ENCODE assay signal across 7 mouse cellular contexts in genomic region chr14:56778200-56778932, GRCm38 (mm10). TPM values are rescaled to one million over a fixed set of nuclear protein-coding genes. Genes with fewer than 3 reads are reported as not detected.
DNase-seq lines count a peak whose midpoint lies in the region; ATAC-seq lines count a peak whose summit lies in the region.

TSS of gene Pspc1 (minus strand) at chr14:56778316.

- H3K9ac ChIP-seq in embryonic facial prominence, embryonic 12.5 days, result peak within 1 kb of the TSS; percentile 90
- peak within 1 kb of the TSS; percentile 91 for H3K9ac ChIP-seq in limb, embryonic 11.5 days (ENCODE audit: low read length)
- H3K9ac ChIP-seq in midbrain, embryonic 14.5 days (replicated peaks; ENCODE audit: low read length), result peak within 1 kb of the TSS; percentile 91

- peaks cover 13% of the 10 kb centered on the region; the same call in 1 of the 2 replicates for H3K4me1 ChIP-seq in embryonic facial prominence, embryonic 12.5 days
- 0 out of 2 replicates have a peak, but pooled peaks cover 4% of the 10 kb centered on the region for H3K4me1 ChIP-seq in limb, embryonic 11.5 days (ENCODE audit: control insufficient read depth, insufficient read depth, low read length)
- H3K4me1 ChIP-seq in midbrain, embryonic 14.5 days (ENCODE audit: control insufficient read depth, insufficient read depth, low read length), result peaks cover 19% of the 10 kb centered on the region

- peak within 1 kb of the TSS; percentile 96 for H3K27ac ChIP-seq in embryonic facial prominence, embryonic 12.5 days
- peak within 1 kb of the TSS; percentile 90 for H3K27ac ChIP-seq in limb, embryonic 11.5 days (replicated peaks; ENCODE audit: low read depth, low read length)
- peak within 1 kb of the TSS; percentile 96 for H3K27ac ChIP-seq in midbrain, embryonic 14.5 days (replicated peaks; ENCODE audit: low read depth, low read length)

- H3K9me3 ChIP-seq in embryonic facial prominence, embryonic 12.5 days, result no peaks in the 10 kb centered on the region
- H3K9me3 ChIP-seq in limb, embryonic 11.5 days (ENCODE audit: control insufficient read depth, low read length), result no peaks in the 10 kb centered on the region
- H3K9me3 ChIP-seq in midbrain, embryonic 14.5 days (ENCODE audit: control insufficient read depth, low read length), result no peaks in the 10 kb centered on the region

- ATAC-seq in embryonic facial prominence, embryonic 12.5 days (ENCODE audit: insufficient number of reproducible peaks, insufficient read depth, low FRiP score, low TSS enrichment), result peak; percentile 98
- ATAC-seq in limb, embryonic 11.5 days (ENCODE audit: insufficient number of reproducible peaks, low FRiP score, low TSS enrichment, low read depth), result peak; percentile 95
- peak; percentile 97 for ATAC-seq in midbrain, embryonic 14.5 days (ENCODE audit: low FRiP score, low TSS enrichment)

- peak within 1 kb of the TSS; percentile 94 for H3K4me3 ChIP-seq in embryonic facial prominence, embryonic 12.5 days
- peak within 1 kb of the TSS; percentile 91 for H3K4me3 ChIP-seq in limb, embryonic 11.5 days (ENCODE audit: low read depth, low read length)
- H3K4me3 ChIP-seq in midbrain, embryonic 14.5 days (replicated peaks; ENCODE audit: low read depth, low read length), result peak within 1 kb of the TSS; percentile 94

- under 1% methylated on average over 36 of the region's 36 CpGs for WGBS in embryonic facial prominence, embryonic 12.5 days
- WGBS in limb, embryonic 11.5 days, result under 1% methylated on average over 36 of the region's 36 CpGs
- WGBS in midbrain, embryonic 14.5 days, result under 1% methylated on average over 36 of the region's 36 CpGs

- H3K4me2 ChIP-seq in embryonic facial prominence, embryonic 12.5 days (replicated peaks), result peak within 1 kb of the TSS; percentile 69
- peak within 1 kb of the TSS; percentile 77 for H3K4me2 ChIP-seq in limb, embryonic 11.5 days (ENCODE audit: low read depth, severe bottlenecking)
- H3K4me2 ChIP-seq in midbrain, embryonic 14.5 days (ENCODE audit: low read length), result peak within 1 kb of the TSS; percentile 73

- DNase-seq in adrenal gland, postnatal 25 days, result peak; percentile 98
- DNase-seq in heart, adult 11 months, result peak; percentile 100
- peak; percentile 97 for DNase-seq in kidney, adult 18-20 months
- DNase-seq in limb, embryonic 11.5 days (ENCODE audit: low spot score), result peak; percentile 98
- peak; percentile 100 for DNase-seq in midbrain, embryonic 14.5 days
- DNase-seq in spleen, adult 18-20 months, result peak; percentile 93 to 98

- H3K36me3 ChIP-seq in embryonic facial prominence, embryonic 12.5 days, result no peaks in the 10 kb centered on the region
- no peaks in the 10 kb centered on the region for H3K36me3 ChIP-seq in limb, embryonic 11.5 days (ENCODE audit: control insufficient read depth, insufficient read depth, low read length)
- no peaks in the 10 kb centered on the region for H3K36me3 ChIP-seq in midbrain, embryonic 14.5 days (ENCODE audit: control insufficient read depth, insufficient read depth, low read length)

- H3K27me3 ChIP-seq in embryonic facial prominence, embryonic 12.5 days, result no peaks in the 10 kb centered on the region
- no peaks in the 10 kb centered on the region for H3K27me3 ChIP-seq in limb, embryonic 11.5 days (ENCODE audit: control insufficient read depth, insufficient read depth, low read length)
- no peaks in the 10 kb centered on the region for H3K27me3 ChIP-seq in midbrain, embryonic 14.5 days (ENCODE audit: control insufficient read depth, insufficient read depth, low read length)

RNA-seq across cellular contexts. Expression of gene Pspc1, which starts in this region (rescaled TPM):
- 27.5 TPM in 2 replicates for total RNA-seq in adrenal gland, postnatal 25 days (2021)
- polyA plus RNA-seq in embryonic facial prominence, embryonic 12.5 days (2016; fragmentation: Nextera tagmentation; extraction: Ambion mirVana), result 47.1 and 49.9 TPM in 2 replicates
- polyA plus RNA-seq in limb, embryonic 11.5 days (2014; fragmentation: Nextera tagmentation; extraction: Ambion mirVana), result 54.0 and 57.4 TPM in 2 replicates
- 60.7 and 65.5 TPM in 2 replicates for polyA plus RNA-seq in midbrain, embryonic 14.5 days (2014; fragmentation: Nextera tagmentation; extraction: Ambion mirVana)

Comparison
In these comparisons a context has a peak if more than half of its experiments do, and no peak if none do; other contexts are left out.
1. Peak in every context shown above with its lines: DNase-seq, ATAC-seq, H3K4me3 ChIP-seq and H3K27ac ChIP-seq.